Mouse (Mus musculus) small intestine, adult 2 months (tissue): ENCODE measurements around the gene Fzd7.

ENCODE experiments used
- CTCF ChIP-seq: fragments of 200-500 bp; IDR thresholded peaks from 2 replicates; pipeline ENCODE4 v1.5.1; 2012; ENCODE audit warnings: low read depth, mild to moderate bottlenecking, control low read depth, inconsistent platforms, low read length, moderate library complexity, mixed read lengths; ENCODE audit not compliant: insufficient replicate concordance, insufficient read length; ENCODE audit errors: extremely low read depth
- POLR2A ChIP-seq: fragments of 200-500 bp; IDR thresholded peaks from 2 replicates; pipeline ENCODE4 v1.6.1; 2012; ENCODE audit warnings: low read depth, mild to moderate bottlenecking, control low read depth, inconsistent platforms, low read length, moderate library complexity

- TF ChIP-seq POLR2A (no peak), CTCF (no peak)
These were observed 31.3 kb upstream of the Fzd7 start for GRCm38 (mm10) chr1:59450896-59451295.
